Comparison of ENCODE assay signal across 11 mouse cellular contexts in the genomic region with DNA sequence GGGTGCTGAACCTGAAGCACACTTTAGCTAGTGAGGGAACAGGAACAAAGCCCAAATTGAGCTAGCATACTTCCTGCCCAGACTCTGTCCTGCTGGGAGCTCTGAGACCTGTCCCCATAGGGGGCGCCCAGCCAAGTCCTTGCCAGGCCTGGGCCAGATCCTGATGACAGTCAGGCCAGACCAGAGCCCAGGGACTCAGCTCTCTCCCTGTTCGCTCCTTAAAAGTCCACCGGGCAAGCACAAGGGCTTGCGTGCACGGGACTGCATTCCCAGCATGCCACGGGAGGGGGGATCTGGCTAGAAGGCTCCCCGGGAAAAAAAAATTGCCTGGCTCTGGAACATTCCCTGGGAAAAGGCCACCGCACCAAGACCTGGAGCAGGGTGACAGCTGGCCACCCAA. TPM values are rescaled to one million over a fixed set of nuclear protein-coding genes. Genes with fewer than 3 reads are reported as not detected.
A peak's percentile ranks its signal among the peaks of the same experiment; 100 is the strongest.
DNase-seq lines count a peak whose midpoint lies in the region; ATAC-seq lines count a peak whose summit lies in the region.
"Had no signal": no experiment of that assay in that cellular context is flagged by ENCODE, and none has a peak within 500 bp of the region (broad histone marks: within the 10 kb centered on the region; RNA-seq: fewer than 3 reads in every experiment).

No protein-coding gene starts in this region.

- 33% methylated on average over 8 of the region's 8 CpGs for WGBS in heart, embryonic 16.5 days

- no peak overlapping the region for H3K4me2 ChIP-seq in heart, embryonic 16.5 days (ENCODE audit: low read depth, low read length)
- H3K4me2 ChIP-seq: hindbrain, embryonic 15.5 days; neural tube, embryonic 12.5 days had no signal

- H3K4me3 ChIP-seq in heart, embryonic 16.5 days (ENCODE audit: low read length) = no peak overlapping the region
- H3K4me3 ChIP-seq: hindbrain, embryonic 15.5 days; neural tube, embryonic 12.5 days had no signal

- H3K9me3 ChIP-seq in heart, embryonic 16.5 days (replicated peaks; ENCODE audit: control insufficient read depth, low read length) = no peaks in the 10 kb centered on the region
- H3K9me3 ChIP-seq: hindbrain, embryonic 15.5 days; neural tube, embryonic 12.5 days had no signal

- peaks cover 15% of the 10 kb centered on the region for H3K4me1 ChIP-seq in heart, embryonic 16.5 days (ENCODE audit: control insufficient read depth, insufficient read depth, low read length)
- H3K4me1 ChIP-seq: hindbrain, embryonic 15.5 days; neural tube, embryonic 12.5 days had no signal

- H3K27me3 ChIP-seq in heart, embryonic 16.5 days (ENCODE audit: control insufficient read depth, insufficient read depth, low read length) = peaks cover 2% of the 10 kb centered on the region; the same call in 1 of the 2 replicates
- H3K27me3 ChIP-seq: hindbrain, embryonic 15.5 days; neural tube, embryonic 12.5 days had no signal

- peak; percentile 80 for ATAC-seq in heart, embryonic 16.5 days (replicated peaks; ENCODE audit: extremely low read depth, insufficient read depth, low FRiP score)

- DNase-seq in adrenal gland, adult 2 months = peak; percentile 36
- no peak for DNase-seq in adrenal gland, postnatal 4 days (ENCODE audit: low spot score in 2 of 2)
- DNase-seq in ovary, postnatal 36 days (ENCODE audit: low spot score) = peak; percentile 28
- DNase-seq in ovary, postnatal 14 days (ENCODE audit: low spot score) = no peak
- peak; percentile 36 for DNase-seq in lung, postnatal 25 days (ENCODE audit: low spot score)
- DNase-seq in c-Kit-positive CD71-positive TER-119-positive erythroid progenitor cells, embryonic 14.5 days (ENCODE audit: low spot score) = no peak
- DNase-seq in left cerebral cortex, postnatal 25 days (ENCODE audit: low spot score in 2 of 2) = no peak

- peak overlapping the region; percentile 15; the same call in 1 of the 2 replicates for H3K27ac ChIP-seq in heart, embryonic 16.5 days (ENCODE audit: low read length)
- H3K27ac ChIP-seq: hindbrain, embryonic 15.5 days; neural tube, embryonic 12.5 days had no signal

- H3K9ac ChIP-seq in heart, embryonic 16.5 days (ENCODE audit: low read length) = 0 out of 2 replicates have a peak overlapping the region, but pooled peaks have one; percentile 10
- H3K9ac ChIP-seq: hindbrain, embryonic 15.5 days; neural tube, embryonic 12.5 days had no signal

- intact Hi-C loops in left cerebral cortex, postnatal 25 days (cut with DNase I) = no loop called here

- no peaks in the 10 kb centered on the region for H3K36me3 ChIP-seq in heart, embryonic 16.5 days (ENCODE audit: control insufficient read depth, insufficient read depth)
- H3K36me3 ChIP-seq: hindbrain, embryonic 15.5 days; neural tube, embryonic 12.5 days had no signal

RNA-seq across cellular contexts. Expression of gene Tmem270, which starts 41.4 kb away (rescaled TPM):
- not detected for total RNA-seq in adrenal gland, adult 2 months (2021)
- polyA plus RNA-seq in adrenal gland, adult 2 months (2012; rRNA removed) = not detected in 2 replicates
- total RNA-seq in adrenal gland, postnatal 4 days (2021) = not detected
- not detected in 2 replicates for polyA plus RNA-seq in heart, embryonic 16.5 days (2015; fragmentation: Nextera tagmentation; extraction: Ambion mirVana)
- not detected for total RNA-seq in left cerebral cortex, postnatal 25 days (2021)
- total RNA-seq: adrenal gland, adult 18-20 months had no signal
- polyA plus RNA-seq: hindbrain, embryonic 15.5 days; neural tube, embryonic 12.5 days had no signal

RNA-seq across cellular contexts. Expression of gene Cldn13, which starts 50.2 kb away (rescaled TPM):
- total RNA-seq in adrenal gland, adult 2 months (2021) = not detected
- polyA plus RNA-seq in adrenal gland, adult 2 months (2012; rRNA removed) = not detected in 2 replicates
- 1 to 10 TPM; 2.8 to 6.6 TPM for total RNA-seq in adrenal gland, postnatal 4 days (2021)
- 0.70 and 0.84 TPM in 2 replicates for polyA plus RNA-seq in heart, embryonic 16.5 days (2015; fragmentation: Nextera tagmentation; extraction: Ambion mirVana)
- not detected for total RNA-seq in left cerebral cortex, postnatal 25 days (2021)
- total RNA-seq: adrenal gland, adult 18-20 months had no signal

Comparison
In these comparisons a context has a peak if more than half of its experiments do, and no peak if none do; other contexts are left out.
1. DNase-seq: peak in adrenal gland, adult 2 months (single experiment), ovary, postnatal 36 days (single experiment) and lung, postnatal 25 days (single experiment); none in adrenal gland, postnatal 4 days (0 of 2), ovary, postnatal 14 days (single experiment), c-Kit-positive CD71-positive TER-119-positive erythroid progenitor cells, embryonic 14.5 days (single experiment) and left cerebral cortex, postnatal 25 days (0 of 2).